Mouse (Mus musculus) adrenal gland, postnatal 4 days (tissue): Measurements from ENCODE around the gene Coq7. TPM values are rescaled to one million over a fixed set of nuclear protein-coding genes. Genes with fewer than 3 reads are reported as not detected.

Experiments used
- DNase-seq, 2 experiments: peaks; one replicate each; pipeline ENCODE4 v3.0.0; 2021 to 2022; ENCODE audit warnings: low spot score in 2 of 2, mixed read lengths in 2 of 2
- total RNA-seq, 2 experiments: library from RNA; stranded (reverse); gene quantifications; 2 replicates each; pipeline ENCODE4 v1.2.3; 2021

The Coq7 gene
- total RNA-seq, 2 experiments from 2014 or later, result 48.8 to 49.8 TPM

DNA sequence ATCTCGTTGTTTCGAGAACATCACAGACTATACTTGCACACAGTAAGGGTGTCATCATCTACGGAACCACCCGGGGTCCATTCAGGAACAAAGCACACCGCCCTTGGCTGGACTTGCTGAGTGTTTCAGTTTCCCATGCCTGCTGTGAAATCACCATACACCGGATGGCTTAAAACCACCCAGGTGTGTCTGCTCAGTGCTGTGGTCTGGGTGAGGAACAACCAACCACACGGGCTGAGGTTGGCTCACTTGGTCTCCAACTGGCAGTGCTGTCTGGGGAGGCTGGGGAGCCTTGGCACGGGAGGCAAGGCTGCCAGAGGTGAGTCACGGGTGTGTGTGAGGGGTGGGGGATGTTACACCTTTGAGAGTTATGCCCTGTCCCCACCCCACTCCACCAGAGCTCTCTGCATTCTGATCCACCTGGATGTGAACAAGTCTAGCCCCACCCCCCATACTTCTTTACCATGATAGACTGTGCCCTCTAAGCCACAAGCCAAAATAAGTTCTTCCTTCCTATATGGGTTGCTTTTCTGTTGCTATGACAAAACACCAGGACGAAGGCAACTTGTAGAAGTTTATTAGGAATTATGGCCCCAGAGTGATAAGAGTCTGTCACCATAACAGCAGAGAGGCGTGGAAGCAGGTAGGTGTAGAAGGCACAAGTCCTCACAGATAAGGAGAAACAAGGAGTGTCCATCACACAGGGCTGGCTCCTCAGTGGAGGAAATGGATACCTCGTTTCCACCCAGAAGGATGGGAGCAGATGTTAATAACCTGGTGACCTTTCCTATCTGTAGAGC, 34.0 kb downstream of the Coq7 start:
- DNase-seq, result no peak

DNA sequence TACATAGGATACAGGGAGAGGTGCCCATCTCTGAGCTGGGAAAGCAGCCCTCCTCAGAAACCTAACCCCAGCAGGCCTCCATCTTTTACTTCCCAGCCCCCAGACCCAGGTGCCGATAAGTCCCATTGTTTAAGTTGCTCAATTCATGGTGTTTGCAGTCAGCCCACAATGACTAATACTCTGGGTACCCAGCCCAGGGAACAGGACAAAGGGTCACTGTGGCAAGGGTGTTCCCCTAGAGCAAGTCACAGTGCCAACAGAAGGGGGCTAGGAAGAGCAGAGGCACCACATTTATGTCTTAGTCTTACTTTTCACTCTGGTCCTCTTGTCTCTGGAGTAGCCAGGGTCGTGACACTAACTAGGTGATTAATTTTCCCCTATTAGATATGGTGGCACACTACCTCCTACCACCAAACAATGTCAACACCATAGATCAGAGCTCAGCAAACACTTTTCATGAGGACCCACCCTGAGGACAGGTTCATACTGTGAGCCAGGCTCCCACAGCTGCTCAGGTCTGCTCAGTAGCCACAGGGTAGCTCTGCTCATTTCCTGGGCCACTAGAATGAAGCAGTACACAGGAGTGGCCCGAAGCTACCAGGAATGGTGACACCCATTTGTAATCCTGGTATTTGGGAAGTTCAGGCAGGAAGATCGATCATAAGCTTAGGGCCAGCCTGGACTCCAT, 38.1 kb downstream of the Coq7 start:
- DNase-seq, result no peak

DNA sequence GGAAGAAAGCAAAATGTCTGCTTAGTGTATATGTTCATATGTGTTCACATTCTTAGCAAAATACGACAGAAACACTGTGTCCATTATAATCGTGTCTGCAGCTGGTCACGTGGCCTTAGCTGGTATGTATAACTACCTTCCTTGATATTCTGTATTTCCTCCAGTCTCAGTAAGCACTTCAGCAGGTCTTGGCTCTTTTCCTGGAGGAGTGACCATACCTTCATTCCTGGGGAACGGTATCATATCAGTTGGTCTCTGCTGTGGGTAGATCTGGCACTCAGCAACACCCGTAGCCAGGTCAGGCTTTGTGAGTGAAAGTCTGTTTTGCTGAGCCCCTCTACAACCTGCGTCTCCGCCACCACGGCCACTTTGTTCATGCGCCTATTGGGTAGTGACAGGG, 39.3 kb downstream of the Coq7 start:
- no peak for DNase-seq

DNA sequence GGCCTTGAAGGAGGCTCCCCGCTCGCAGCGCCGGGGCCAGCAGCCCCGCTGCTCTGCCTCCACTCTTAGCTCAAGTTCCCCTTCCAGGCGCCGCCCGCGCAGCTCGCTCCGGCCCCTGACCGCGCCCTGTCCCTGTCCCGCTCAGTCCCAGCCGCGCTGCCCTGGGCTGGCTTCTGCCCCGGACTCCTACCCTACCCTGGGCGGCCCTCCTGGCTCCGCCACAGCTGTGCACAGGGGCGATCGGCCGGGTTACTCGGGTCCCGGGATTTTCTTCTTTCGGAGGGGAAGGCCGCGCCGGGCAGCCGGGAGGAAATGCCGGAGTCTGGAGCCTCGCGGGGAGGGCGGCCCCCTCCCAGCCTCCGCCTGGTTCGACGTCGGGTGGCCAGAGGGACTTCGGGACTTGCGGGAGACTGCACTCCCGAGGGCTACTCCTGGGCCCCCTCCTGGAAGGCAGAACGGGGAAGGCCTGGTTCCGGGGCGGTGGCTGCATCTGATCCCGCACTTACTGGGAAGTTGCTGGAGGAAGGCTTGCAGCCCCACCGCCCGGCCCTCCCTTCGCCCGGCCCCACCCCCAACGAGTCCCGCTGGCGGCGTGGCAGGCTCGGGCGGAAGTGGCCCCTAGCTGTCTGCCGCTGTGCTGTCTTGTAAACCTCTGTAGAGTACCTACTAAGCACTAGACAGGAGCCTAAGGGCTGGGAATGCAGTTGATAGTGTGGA, 41.6 kb downstream of the Coq7 start, which contains the start of gene Itpripl2:
Gene Itpripl2 (minus strand): TSS at position 545 of the 717 bp plus-strand sequence.
- peak; percentile 37 to 55 for DNase-seq

DNA sequence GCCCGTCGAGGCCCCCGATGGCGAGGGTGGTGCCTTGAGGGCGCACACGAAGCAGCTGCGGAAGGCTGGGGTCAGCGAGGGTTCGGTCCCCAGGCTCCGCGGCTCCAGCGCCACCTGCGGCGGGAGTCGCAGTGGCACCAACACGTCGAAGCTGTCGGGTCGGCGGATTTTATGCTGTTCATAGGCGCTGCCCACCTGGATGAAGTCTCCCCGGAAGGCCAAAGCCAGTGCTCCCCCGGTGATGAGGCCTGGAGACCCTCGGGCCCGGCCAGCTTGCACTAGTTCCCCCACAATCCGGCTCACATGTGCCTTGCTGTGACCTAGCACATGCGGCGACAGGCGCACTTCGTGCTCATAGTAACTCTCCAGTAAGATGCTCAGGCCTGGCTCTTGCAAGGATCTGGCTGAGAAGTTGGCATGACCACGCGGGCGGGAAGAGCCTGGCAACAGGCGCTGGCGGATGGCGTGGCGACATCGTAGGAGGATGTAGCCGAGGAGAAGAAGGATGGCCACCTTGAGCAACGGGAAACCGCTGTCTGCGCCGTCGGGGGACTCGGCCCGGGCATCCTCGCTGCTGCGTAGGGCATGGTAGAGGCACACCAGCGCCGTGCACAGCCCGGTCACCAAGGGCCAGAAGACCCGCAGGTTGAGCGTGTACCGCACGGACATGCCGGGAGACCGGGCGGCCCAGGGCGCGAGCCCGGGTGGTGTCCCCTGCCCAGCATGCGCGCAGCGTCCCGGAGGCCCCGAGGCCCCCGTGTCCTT, 42.3 kb downstream of the Coq7 start:
- no peak for DNase-seq

DNA sequence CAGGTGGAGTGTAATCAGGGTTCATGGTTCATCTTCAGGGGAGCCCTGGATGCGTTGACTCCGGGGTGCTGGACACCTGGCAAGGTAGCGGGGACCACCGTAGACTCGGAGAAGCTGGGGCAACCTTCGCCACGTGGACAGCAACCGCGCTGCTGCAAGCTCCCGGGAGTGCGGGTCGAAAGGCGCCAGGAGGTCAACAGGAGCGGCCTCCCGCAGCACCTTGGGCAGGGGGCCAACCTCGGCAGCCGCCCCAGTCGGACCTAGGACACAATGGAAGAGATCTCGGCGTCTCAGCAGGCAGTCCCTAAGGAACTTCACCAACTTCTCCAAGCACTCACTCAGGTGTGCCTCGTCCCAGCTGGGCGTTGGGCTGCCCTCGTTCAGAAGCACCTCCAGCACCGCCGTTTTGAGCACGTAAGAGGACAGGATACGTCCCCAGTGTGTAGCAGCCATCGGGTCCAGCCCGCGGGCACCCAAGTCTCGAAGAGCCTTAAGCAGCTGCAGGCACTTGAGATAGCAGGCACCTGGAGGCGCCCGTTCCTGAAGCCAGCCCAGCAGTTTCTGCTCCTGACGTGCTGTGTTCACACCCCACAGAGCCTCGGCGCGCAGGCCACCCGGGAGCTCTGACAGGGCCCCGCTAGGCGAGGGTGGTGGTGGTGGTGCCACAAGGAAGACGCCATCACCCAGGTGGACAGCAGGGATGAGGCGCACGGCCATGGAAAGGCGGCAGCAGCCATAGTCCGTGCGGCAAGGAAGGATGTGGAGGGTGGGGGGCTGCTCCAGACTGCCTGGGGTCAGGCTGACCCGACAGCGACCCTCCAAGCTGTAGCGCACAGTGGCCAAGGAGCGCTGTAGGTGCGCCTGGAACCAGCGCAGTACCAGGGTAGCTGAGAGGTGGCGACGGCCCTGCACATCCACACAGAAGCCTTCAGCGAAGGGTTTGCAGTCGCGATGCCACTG, 43.2 kb downstream of the Coq7 start:
- no peak for DNase-seq

DNA sequence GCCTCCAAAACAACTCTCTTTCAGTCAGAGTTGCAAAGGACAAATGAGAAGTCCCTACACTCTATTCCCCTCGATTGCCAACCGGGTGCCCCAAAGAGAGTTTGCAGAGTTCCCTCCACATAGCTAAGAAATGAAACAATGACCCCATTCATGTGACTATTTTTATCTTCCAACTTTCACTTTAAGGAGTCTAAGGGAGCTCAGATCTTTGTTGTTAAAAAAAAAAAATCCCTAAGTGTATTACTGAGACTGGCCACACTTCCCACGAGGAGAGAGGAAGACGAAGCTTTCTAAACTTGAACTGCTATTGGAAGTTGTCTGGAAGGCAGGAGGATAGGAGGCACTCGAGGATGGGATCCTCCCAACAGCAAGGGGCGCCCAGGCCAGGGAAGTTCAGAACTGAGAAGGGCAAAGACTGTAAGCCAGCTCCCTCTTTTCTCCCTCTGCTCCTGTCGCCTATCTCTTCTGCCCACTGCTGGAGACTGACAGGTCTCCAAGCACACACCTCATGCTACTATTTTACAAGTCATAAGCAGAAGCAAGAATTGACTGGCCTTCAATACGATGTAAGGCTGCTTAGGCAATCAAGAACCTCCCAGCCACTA, 45.0 kb downstream of the Coq7 start:
- DNase-seq, result no peak

DNA sequence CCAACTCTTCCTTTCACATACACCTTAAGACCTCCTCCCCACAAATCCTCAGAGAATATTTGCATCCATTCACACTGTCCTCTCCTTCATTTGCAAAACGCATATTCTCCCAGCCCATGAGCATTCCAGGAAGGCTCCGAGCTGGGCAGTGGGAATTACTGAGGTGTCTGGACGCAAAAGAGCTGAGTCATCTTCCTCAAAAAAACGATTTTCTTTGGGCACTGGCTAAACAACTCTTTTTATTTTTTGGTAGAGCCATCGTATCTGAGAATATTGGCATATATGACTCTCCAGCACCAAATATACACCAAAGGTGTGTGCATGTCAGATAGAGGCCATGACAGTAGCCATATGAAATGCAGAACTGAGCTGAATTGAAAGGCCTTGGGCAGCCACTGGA, 46.2 kb downstream of the Coq7 start:
- DNase-seq, result no peak

DNA sequence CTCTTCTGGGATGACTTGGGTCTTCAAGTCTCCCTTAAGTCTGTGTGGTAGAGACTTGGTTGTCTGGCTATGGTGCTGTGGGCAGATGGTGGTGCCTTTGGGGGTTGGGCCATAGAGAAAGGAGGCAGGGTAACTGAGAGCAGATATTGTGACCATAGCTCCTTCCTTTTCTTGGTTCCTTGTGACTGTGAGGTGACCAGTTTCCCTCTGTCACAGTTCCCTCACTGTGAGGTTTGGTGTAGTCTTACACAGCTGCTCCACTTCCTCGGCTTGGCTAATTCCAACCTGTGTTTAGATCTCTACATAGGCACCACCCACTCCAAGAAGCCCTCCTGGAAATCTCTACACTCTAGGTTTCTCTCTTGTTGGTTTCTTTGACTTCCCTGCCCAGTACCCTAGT, 49.2 kb downstream of the Coq7 start:
- no peak for DNase-seq

DNA sequence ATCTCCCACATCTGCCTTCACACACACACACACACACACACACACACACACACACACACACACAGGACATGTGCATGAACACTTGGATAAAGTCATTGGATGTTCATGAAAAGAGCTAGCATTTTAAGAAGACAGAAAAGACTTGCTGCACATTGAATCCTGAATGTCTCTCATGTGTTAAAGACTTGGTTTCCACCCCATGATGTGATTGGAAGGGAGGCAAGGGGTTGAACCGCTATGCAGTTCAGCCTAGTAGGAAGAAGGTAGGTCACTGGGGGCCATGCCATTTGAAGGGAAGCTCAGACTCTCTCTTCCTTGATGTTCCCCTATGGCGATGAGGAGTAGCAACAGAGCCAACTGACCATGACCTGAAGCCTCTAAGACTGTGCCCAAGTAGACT, 51.2 kb downstream of the Coq7 start:
- no peak for DNase-seq

DNA sequence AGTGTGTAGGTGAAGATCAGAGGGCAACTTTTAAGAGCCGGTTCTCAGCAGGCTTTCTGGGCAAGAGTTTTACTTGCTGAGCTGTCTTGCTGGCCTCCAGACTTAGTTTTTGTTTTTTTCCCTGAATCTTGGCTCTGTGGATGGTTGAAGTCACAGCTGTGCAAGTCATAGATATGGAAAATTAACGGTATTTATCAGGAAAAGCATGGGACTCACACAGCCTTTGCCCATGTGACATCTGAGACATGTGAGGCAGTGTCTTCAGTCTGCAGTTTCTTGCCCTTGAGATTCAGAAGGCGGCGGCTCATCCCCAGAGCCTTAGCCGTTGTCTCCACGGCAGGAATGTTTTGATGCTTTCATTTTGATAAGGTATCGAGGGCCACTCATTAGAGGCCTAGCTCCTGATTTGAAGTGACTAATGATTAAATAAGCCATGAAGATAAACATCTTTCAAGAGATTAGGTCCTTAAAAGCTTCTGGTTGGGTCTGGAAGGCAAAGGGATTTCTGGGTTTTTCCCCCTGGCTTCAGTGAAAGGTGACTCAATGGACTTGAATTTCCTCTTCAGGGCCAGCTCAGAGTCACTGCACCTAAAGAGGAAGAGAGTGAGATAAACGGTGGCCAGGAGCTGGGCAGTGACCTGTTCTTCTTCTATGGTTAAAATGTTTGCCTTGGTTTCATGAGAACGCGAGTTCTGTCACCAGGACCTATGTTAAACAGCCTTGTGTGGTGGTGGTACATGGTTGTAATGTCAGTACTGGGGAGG, 51.9 kb downstream of the Coq7 start:
- no peak for DNase-seq

DNA sequence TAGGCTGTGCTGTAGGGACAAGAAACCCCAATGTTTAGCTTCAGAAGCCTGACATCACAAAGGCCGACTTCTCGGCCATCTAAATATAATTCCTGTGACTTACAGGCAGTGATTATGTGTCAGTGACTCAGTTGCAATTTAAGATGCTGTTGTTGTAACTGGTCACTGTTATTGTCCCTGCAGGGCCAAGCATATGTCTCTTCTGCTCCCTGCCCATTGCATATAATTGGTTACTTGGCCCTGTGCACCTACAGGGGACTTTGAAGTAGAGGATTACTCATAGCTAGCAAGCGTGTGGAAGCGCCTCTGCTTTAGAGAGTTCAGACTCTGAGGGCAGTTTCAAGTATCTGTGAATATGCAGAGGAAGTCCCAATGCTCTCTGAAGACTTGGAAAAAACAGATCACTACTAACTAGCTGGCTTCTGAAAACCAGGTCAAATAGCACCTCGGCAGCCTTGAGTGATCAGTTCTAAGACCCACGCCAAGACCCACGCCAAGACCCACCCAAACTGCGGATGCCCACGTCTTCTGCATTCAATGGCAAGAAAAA, 52.9 kb downstream of the Coq7 start:
- DNase-seq, result no peak

DNA sequence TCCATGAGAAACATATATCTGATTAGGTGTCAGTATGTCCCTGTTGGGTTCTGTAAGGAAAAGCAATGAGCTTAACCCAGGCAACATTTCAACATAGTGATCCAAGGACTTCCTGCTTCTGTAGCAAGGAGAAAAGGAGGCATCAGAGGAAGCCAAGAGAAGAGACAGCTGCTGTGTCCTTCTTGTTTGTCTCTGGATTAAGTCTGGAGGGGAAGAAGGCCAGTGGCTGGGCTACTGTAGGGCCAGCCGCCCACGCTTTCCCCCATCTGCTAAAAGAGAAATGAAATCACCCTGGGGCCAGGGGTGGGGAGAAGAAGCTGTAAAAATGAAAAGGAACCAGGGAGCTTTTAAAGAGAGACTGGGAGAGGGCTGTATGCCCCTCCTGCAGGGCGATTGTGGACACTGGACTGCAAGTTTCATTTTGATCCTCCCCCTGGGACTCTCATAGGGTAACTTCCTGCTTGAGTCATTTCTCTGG, 54.3 kb downstream of the Coq7 start:
- DNase-seq, result no peak

DNA sequence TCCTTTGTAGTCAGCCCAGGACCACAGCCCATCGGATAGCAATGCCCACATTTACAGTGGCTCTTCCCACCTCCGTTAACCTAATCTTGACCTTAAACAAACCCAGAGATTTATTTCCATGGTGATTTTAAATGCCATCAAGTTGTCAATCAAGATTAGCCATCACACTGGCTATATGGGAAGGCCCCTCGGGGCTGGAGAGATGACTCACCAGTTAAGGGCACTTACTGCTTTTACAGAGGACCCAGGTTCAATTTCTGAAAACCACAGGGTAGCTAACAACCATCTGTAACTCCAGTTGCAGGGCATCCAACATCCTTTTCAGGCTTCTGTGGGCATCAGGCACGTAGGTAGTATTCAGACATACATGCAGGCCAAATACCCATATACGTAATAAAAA, 56.7 kb downstream of the Coq7 start:
- no peak for DNase-seq

DNA sequence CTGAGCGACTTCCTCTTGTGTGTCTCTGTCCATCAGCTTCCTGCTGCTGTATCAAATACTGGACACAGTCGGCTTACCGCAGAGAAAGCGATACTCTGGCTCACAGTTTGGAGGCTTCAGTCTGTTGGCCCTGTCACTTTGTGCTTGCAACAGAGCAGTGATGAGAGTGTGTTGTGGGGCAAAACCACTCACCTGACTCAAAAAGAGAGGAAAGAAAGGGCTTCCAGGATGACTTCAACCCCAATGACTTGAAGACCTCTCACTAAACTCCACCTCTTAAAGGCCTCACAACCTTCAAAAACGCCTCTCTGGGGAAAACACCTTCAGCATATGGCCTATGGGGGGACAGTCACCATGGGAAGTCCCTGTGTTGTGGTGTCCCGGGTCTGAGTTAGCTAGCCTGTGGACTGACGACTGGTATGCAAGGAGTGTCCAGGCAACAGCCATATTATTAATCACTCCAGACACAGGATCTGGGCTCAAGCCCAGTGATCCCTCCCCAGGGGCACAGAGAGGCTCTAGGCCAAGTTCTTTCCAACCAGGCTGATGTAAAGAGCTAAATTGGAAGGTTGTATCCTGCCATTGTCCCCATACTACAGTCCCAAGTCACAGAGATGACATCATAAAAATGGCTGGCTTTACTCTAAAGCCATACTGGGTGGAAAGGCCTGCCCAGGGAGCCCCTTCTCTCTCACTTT, 58.0 kb downstream of the Coq7 start:
- no peak for DNase-seq

DNA sequence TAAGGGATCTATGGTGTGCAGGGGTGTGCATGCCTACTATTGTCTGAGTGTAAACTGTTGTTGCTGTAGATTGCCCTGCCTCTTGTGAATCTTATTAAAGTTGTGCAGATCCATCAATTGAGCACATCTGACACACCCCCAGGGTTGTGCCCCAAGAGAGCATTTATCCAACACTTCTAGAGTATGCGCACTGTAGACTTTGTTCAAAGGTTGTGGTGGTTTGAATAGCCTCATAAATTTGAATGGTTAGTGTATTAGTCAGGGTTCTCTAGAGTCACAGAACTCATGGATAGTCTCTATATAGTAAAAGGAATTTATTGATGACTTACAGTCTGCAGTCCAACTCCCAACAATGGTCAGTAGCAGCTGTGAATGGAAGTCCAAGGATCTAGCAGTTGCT, 60.3 kb downstream of the Coq7 start:
- DNase-seq, result no peak

DNA sequence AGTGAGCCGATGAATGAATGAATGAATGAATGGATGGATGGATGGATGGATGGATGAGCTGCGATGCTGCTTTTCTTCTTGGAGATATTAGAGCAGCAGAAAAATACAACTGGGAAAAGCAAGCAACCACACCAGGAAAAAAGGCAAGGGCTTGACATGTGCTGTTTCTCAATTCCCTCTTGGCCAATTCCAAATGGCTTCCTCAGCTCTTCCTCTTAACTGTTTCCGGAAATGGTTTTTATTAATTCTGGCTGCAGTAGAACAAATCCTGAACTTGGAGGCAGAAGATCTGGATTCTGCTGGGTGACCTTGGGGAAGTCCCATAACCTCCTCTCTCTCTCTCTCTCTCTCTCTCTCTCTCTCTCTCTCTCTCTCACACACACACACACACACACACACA, 65.1 kb downstream of the Coq7 start:
- DNase-seq, result no peak

DNA sequence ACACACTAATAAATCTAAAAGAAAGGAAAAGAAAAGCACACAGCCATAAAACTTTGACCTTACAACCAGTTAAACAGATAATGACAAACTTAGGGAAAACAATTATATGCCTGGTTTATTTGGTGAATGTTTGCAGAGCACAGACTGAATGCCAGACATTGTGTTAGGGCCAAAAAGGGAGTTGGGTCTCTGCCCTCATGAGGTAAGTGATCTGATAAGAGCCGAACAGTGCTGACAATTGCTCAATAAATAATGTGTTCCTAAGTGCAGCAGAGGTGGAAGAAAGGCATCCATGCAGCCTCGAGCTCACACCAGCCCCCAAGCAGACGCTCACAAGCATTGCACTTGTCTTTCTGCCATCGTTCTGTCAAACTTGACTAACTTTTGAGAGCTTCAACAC, 68.7 kb downstream of the Coq7 start:
- DNase-seq, result no peak
